Mouse (Mus musculus): ENCODE measurements around the gene Kcmf1.

Kcmf1 gene

GRCm38 (mm10) chr6:72899781-72900681 is at the start of gene Kcmf1:
Kcmf1 (minus strand) TSS chr6:72899979.
- no peak for DNase-seq (ENCODE audit: low read depth, low spot score)

GRCm38 (mm10) chr6:72949161-72949756 is 49.5 kb upstream of the Kcmf1 start:
- DNase-seq (ENCODE audit: low read depth, low spot score), result no peak

GRCm38 (mm10) chr6:72948392-72948791 is 48.6 kb upstream of the Kcmf1 start:
- no peak for DNase-seq (ENCODE audit: low read depth, low spot score)

- DNase-seq (ENCODE audit: low read depth, low spot score), result no peak
These were observed 48.2 kb upstream of the Kcmf1 start for GRCm38 (mm10) chr6:72947960-72948359.

- DNase-seq (ENCODE audit: low read depth, low spot score), result no peak
These were observed 40.7 kb upstream of the Kcmf1 start for GRCm38 (mm10) chr6:72940493-72940892.

- DNase-seq (ENCODE audit: low read depth, low spot score), result no peak
These were observed 38.1 kb upstream of the Kcmf1 start for GRCm38 (mm10) chr6:72937859-72938258.

- DNase-seq (ENCODE audit: low read depth, low spot score), result no peak
These were observed 37.7 kb upstream of the Kcmf1 start for GRCm38 (mm10) chr6:72937430-72937829.

GRCm38 (mm10) chr6:72932955-72933354 is 33.2 kb upstream of the Kcmf1 start:
- DNase-seq (ENCODE audit: low read depth, low spot score), result no peak

GRCm38 (mm10) chr6:72931533-72931932 is 31.8 kb upstream of the Kcmf1 start:
- no peak for DNase-seq (ENCODE audit: low read depth, low spot score)

- no peak for DNase-seq (ENCODE audit: low read depth, low spot score)
These were observed 30.1 kb upstream of the Kcmf1 start for GRCm38 (mm10) chr6:72929795-72930398.

GRCm38 (mm10) chr6:72926755-72927482 is 27.1 kb upstream of the Kcmf1 start:
- DNase-seq (ENCODE audit: low read depth, low spot score), result peak; percentile 64

GRCm38 (mm10) chr6:72926031-72926430 is 26.3 kb upstream of the Kcmf1 start:
- no peak for DNase-seq (ENCODE audit: low read depth, low spot score)

GRCm38 (mm10) chr6:72923381-72923780 is 23.6 kb upstream of the Kcmf1 start:
- no peak for DNase-seq (ENCODE audit: low read depth, low spot score)

GRCm38 (mm10) chr6:72921081-72921480 is 21.3 kb upstream of the Kcmf1 start:
- DNase-seq (ENCODE audit: low read depth, low spot score), result no peak

- DNase-seq (ENCODE audit: low read depth, low spot score), result no peak
These were observed 18.8 kb upstream of the Kcmf1 start for GRCm38 (mm10) chr6:72918510-72919033.

GRCm38 (mm10) chr6:72916330-72916729 is 16.6 kb upstream of the Kcmf1 start:
- DNase-seq (ENCODE audit: low read depth, low spot score), result no peak

GRCm38 (mm10) chr6:72914087-72914749 is 14.4 kb upstream of the Kcmf1 start:
- DNase-seq (ENCODE audit: low read depth, low spot score), result no peak

GRCm38 (mm10) chr6:72911261-72911660 is 11.5 kb upstream of the Kcmf1 start:
- no peak for DNase-seq (ENCODE audit: low read depth, low spot score)

- no peak for DNase-seq (ENCODE audit: low read depth, low spot score)
These were observed 2.6 kb upstream of the Kcmf1 start for GRCm38 (mm10) chr6:72902254-72902990.

GRCm38 (mm10) chr6:72900952-72901351 is 1.2 kb upstream of the Kcmf1 start:
- no peak for DNase-seq (ENCODE audit: low read depth, low spot score)
